Mouse (Mus musculus): ENCODE data around the gene Nutf2-ps1. TPM values are rescaled to one million over a fixed set of nuclear protein-coding genes. Genes with fewer than 3 reads are reported as not detected.

The Nutf2-ps1 gene
- polyA plus RNA-seq, 1 experiment from 2014 or later, result 400 TPM

DNA sequence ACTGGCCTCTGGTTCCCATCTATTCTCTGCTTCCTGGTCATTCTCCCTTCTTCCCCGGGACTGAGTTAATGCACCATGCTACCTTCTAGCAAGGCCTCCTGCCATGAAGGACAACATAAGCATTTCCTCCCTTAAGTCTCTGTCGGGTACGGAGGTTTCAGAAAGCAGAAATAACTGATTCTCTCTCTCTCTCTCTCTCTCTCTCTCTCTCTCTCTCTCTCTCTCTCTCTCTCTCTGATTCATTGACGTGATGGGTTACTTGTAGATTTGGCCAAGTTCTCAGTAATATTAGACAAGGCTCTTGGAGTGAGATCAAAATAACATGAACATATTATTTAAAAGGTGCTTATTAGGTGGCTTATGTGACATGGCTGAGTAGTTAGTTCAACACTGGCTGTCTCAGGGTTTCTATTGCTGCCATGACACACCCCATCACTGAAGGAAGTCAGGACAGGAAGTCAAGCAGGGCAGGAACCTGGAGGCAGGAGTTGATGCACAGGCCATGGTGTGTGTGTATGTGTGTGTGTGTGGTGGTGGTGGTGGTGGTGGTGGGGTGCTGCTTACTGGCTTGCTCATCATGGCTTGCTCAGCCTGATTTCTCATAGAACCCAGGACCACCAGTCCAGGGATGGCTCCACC is 43.8 kb downstream of the Nutf2-ps1 start:
- no peak overlapping the region for H3K9ac ChIP-seq (ENCODE audit: low read depth, low read length)
- H3K9me3 ChIP-seq (ENCODE audit: control insufficient read depth, low read length), result no peaks in the 10 kb centered on the region
- 0 out of 2 replicates have a peak, but pooled peaks cover 2% of the 10 kb centered on the region for H3K36me3 ChIP-seq (ENCODE audit: control insufficient read depth, insufficient read depth, low read length)
- H3K4me2 ChIP-seq, result no peak overlapping the region
- no peaks in the 10 kb centered on the region for H3K27me3 ChIP-seq (replicated peaks; ENCODE audit: control insufficient read depth, insufficient read depth, low read length)
- H3K27ac ChIP-seq (ENCODE audit: low read depth, low read length), result no peak overlapping the region
- no peak overlapping the region for H3K4me3 ChIP-seq (ENCODE audit: low read depth, low read length)
- no peak for ATAC-seq (replicated peaks; ENCODE audit: low FRiP score)
- DNase-seq (ENCODE audit: low spot score), result no peak
- WGBS, result 55% methylated on average over 4 of the region's 4 CpGs
- peaks cover 10% of the 10 kb centered on the region; the same call in 1 of the 2 replicates for H3K4me1 ChIP-seq (replicated peaks; ENCODE audit: control insufficient read depth, insufficient read depth, low read length)

- H3K27ac ChIP-seq (ENCODE audit: low read depth, low read length), result no peak overlapping the region
- no peak for ATAC-seq (replicated peaks; ENCODE audit: low FRiP score)
- H3K4me1 ChIP-seq (replicated peaks; ENCODE audit: control insufficient read depth, insufficient read depth, low read length), result peaks cover 9% of the 10 kb centered on the region; the same call in 1 of the 2 replicates
- no peak for DNase-seq (ENCODE audit: low spot score)
- H3K4me3 ChIP-seq (ENCODE audit: low read depth, low read length), result no peak overlapping the region
- no peaks in the 10 kb centered on the region for H3K9me3 ChIP-seq (ENCODE audit: control insufficient read depth, low read length)
- H3K9ac ChIP-seq (ENCODE audit: low read depth, low read length), result no peak overlapping the region
- 56% methylated on average over 5 of the region's 5 CpGs for WGBS
- H3K27me3 ChIP-seq (replicated peaks; ENCODE audit: control insufficient read depth, insufficient read depth, low read length), result no peaks in the 10 kb centered on the region
- H3K36me3 ChIP-seq (ENCODE audit: control insufficient read depth, insufficient read depth, low read length), result 0 out of 2 replicates have a peak, but pooled peaks cover 2% of the 10 kb centered on the region
- no peak overlapping the region for H3K4me2 ChIP-seq
Measured at GRCm38 (mm10) chr19:53543602-53544001, 45.3 kb downstream of the Nutf2-ps1 start.

GRCm38 (mm10) chr19:53539296-53539695 is 49.6 kb downstream of the Nutf2-ps1 start:
- 76% methylated on average over 3 of the region's 3 CpGs for WGBS
- ATAC-seq (replicated peaks; ENCODE audit: low FRiP score), result no peak
- no peaks in the 10 kb centered on the region for H3K9me3 ChIP-seq (ENCODE audit: control insufficient read depth, low read length)
- H3K4me2 ChIP-seq, result no peak overlapping the region
- H3K4me3 ChIP-seq (ENCODE audit: low read depth, low read length), result no peak overlapping the region
- no peak overlapping the region for H3K27ac ChIP-seq (ENCODE audit: low read depth, low read length)
- H3K27me3 ChIP-seq (replicated peaks; ENCODE audit: control insufficient read depth, insufficient read depth, low read length), result no peaks in the 10 kb centered on the region
- no peaks in the 10 kb centered on the region for H3K4me1 ChIP-seq (replicated peaks; ENCODE audit: control insufficient read depth, insufficient read depth, low read length)
- no peak for DNase-seq (ENCODE audit: low spot score)
- H3K9ac ChIP-seq (ENCODE audit: low read depth, low read length), result no peak overlapping the region
- 0 out of 2 replicates have a peak, but pooled peaks cover 4% of the 10 kb centered on the region for H3K36me3 ChIP-seq (ENCODE audit: control insufficient read depth, insufficient read depth, low read length)

DNA sequence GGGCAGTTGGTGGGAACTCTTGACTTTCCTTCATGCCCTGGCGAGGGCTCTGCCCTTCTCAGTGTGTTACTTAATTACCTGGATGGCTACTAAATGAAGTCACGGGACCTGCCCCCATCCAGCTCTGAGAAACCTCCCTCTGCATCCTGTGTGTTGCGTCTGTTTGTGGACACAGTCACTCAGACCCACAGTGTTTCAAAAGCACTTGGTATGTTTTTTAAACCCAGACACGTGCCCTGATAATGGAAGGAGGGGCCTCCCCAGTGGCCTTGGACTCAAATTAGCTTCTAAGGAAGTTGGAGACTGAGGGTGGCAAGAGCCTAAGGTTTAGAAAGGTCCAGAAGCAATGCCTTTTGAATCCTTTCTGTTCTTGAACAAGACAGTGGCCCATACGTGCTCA is 50.1 kb downstream of the Nutf2-ps1 start:
- H3K27me3 ChIP-seq (replicated peaks; ENCODE audit: control insufficient read depth, insufficient read depth, low read length), result no peaks in the 10 kb centered on the region
- H3K36me3 ChIP-seq (ENCODE audit: control insufficient read depth, insufficient read depth, low read length), result 0 out of 2 replicates have a peak, but pooled peaks cover 4% of the 10 kb centered on the region
- ATAC-seq (replicated peaks; ENCODE audit: low FRiP score), result no peak
- H3K9ac ChIP-seq (ENCODE audit: low read depth, low read length), result no peak overlapping the region
- no peak for DNase-seq (ENCODE audit: low spot score)
- H3K4me2 ChIP-seq, result no peak overlapping the region
- WGBS, result 72% methylated on average over 5 of the region's 5 CpGs
- H3K9me3 ChIP-seq (ENCODE audit: control insufficient read depth, low read length), result no peaks in the 10 kb centered on the region
- H3K27ac ChIP-seq (ENCODE audit: low read depth, low read length), result no peak overlapping the region
- H3K4me3 ChIP-seq (ENCODE audit: low read depth, low read length), result no peak overlapping the region
- no peaks in the 10 kb centered on the region for H3K4me1 ChIP-seq (replicated peaks; ENCODE audit: control insufficient read depth, insufficient read depth, low read length)

Other genes starting within 250 kb of the Nutf2-ps1 start
- 3.3 TPM in 1 of 2 replicates, not detected in the other for gene Gm10197, start 217.3 kb downstream of the Nutf2-ps1 start, polyA plus RNA-seq (2014; fragmentation: Nextera tagmentation; extraction: Ambion mirVana)
- 53.8 and 54.2 TPM in 2 replicates for gene Smndc1, start 198.5 kb downstream of the Nutf2-ps1 start, polyA plus RNA-seq (2014; fragmentation: Nextera tagmentation; extraction: Ambion mirVana)
- 6.7 TPM in 2 replicates for gene Dusp5, start 60.0 kb downstream of the Nutf2-ps1 start, polyA plus RNA-seq (2014; fragmentation: Nextera tagmentation; extraction: Ambion mirVana)
- 80.6 and 82.5 TPM in 2 replicates for gene Smc3, start 11.3 kb upstream of the Nutf2-ps1 start, polyA plus RNA-seq (2014; fragmentation: Nextera tagmentation; extraction: Ambion mirVana)
- gene Rbm20, start 88.2 kb upstream of the Nutf2-ps1 start, polyA plus RNA-seq (2014; fragmentation: Nextera tagmentation; extraction: Ambion mirVana), result 0.35 and 0.37 TPM in 2 replicates

All from liver, embryonic 11.5 days (tissue).